Mouse (Mus musculus) c-Kit-negative CD71-positive TER-119-positive erythroid progenitor cells, embryonic 14.5 days (primary cell): Measurements from ENCODE around the gene Phf21a.

Source experiments
- DNase-seq: peaks from one replicate; pipeline ENCODE4 v3.0.0-alpha.2; 2013; ENCODE audit warnings: low read depth, low spot score

The Phf21a gene

DNA sequence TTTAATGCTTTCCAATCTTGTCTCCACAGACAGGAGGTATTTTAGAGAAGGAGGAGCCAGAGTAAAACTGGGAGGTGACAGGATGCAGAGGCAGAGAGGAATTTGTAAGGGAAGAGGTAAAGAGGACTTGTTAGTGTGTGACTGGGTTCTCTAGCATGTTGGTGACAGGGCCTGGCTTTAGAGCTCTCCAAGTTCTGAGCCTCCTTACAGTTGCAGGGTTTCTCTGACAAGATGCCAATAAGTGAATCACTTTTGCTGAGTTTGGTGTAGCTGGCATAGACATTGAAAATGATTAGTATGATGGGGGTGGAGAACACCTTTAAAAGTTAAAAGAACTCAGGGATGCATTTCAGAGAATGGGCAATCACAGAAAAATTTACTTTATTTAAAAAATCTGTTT is 138.8 kb downstream of the Phf21a start:
- no peak for DNase-seq

DNA sequence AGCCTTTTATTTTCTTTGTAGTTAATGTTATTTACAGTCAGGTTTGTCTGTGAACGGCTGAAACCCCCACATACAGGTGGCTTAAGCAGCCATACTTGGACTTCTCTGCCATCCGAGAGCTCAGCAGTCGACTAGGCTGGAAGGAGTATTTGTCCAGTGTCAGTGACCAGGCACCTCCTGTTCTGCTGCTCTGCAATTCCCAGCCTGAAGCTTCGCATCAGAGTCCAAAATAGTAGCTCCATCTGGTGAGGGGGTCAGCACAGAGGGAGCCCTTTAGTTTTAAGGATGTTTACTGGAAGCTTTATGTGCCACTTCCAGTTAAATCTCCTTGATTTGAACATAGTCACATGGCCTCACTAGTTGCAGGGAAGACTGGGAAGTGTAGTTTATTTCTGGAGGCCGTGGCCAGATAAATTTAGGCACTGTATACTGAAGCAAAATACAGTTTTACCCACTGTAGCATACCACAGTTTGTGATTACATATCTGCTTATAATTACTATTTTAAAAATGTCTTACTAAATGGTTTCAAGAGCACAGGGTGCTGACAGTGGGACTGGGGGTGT is 141.9 kb downstream of the Phf21a start:
- DNase-seq = no peak

DNA sequence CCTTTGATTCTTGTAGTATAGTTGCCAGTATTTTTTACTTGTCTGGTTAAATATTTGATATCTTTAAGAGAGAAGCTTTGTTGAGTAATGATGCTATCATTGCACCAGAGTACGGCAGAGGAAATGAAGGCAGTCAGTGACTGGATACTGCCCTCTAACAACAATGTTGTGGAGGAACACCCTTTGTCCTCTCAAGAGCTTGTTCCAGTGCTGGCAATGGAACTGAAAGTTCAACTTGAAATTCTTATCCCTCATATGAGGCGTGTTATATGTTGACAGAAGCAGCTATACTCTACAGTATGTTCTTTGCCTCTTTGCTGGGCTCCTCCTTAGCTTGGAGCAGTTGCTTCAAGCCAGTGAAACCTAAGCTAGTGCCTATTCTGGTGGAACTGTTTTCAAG is 147.4 kb downstream of the Phf21a start:
- DNase-seq = no peak

DNA sequence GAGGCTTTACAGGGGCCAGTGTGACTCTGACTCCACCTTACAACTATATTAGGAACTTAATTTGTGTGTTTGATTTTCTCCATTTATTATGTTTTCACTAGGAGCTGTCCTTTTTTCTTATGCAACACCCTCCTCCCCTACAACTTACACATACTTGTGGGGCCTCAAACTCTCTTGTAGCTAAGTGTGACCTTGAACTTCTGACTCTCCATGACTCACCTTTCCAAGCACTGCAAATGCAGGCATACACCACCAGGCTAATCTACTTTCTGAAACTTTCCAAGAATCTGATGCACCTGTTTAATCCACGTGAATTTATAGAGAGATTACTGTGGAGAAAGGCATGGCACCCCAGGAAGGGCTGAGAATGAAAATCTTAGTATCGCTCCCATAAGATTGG is 147.9 kb downstream of the Phf21a start:
- no peak for DNase-seq

DNA sequence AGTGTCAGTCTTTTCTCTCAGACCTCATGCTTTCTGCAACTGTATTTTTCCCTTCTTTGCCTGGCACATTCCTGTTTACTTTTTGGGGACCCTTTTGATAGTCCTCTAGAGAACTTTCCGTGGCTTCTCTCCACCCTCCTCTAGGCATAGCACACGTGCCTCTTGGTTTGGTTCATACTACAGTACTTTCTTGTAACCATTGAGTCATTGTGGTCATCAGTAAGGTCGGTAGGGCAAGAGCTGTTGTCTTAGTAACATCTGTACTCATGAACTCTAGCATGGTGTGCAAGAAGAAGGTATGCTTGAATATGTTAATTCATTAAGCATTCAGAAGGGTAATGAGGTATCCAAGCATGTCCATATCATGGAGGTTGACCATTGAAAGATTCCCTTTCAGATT is 148.4 kb downstream of the Phf21a start:
- DNase-seq = no peak

DNA sequence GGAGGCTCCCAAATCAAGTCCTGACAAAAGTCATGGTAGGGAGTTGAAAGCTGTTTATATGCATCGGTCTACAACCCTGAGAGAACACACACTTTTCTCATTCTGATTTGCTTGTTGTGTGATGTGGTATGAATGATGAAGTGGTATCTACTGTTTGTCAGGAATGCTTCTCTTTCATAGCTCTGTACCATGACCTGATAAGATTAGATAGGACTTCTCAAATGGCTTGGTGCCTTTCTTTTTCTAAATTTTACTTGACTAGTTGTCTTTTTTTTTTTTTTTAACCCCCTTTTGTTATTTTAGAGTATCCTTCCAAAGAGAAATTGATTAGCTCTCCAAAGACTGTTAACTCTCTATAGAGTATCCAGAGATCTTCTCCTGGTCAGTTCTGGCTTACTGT is 153.2 kb downstream of the Phf21a start:
- no peak for DNase-seq

DNA sequence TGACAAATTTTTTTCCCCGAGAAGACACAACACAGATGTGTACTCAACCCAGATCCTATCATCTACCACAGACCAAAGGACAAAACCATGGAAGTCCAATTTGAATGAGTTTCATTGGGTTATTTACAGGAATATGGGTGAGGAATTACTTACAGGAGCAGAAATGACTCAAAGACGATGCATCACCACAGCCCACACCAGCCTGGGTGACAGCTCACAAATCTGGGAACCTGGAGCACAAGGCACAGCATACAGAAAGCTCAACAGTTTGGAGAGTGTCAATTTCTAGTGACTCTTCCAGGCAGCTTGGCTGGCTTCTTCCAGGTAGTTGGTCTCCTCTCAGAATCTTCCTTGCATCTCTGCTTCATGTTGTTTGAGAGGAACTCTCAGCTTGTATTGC is 154.8 kb downstream of the Phf21a start:
- no peak for DNase-seq

DNA sequence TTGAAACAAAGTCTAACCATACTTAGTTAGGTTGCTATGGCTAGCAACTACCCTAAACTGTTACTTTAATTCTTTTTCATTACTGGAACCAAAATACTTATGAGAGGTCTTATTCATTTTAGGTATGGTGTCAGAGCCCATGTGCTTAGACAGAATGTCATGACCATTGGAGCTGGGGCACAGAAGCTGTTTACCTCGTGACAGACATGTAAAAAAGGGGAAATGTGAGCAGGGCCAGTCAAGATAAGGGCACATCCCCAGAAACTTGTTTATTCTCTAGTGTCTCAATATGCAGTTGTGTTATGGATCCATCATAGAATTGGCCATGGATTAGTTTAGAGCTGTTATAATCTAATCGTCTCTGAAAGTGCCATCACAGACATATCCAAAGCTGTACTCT is 157.6 kb downstream of the Phf21a start:
- DNase-seq = no peak

DNA sequence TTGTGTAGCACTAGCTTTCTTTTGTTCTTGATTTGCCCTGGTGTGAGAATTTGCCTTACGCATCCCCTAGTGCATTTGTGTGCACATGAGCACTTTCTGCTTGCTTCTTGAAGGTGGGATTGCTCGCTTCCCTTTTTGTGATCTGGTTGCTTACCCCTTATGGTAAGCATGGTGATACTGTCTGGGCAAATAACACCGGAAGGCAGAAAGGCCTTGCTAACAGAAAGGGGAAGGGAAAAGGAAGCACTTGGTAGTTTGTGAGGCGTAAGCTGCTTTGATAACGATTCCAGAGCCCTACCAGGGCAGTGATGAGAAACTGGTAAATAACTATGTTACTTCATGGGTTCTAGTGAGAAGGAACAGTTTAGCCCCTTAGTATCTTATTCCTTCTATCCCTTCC is 160.9 kb downstream of the Phf21a start:
- DNase-seq = no peak

DNA sequence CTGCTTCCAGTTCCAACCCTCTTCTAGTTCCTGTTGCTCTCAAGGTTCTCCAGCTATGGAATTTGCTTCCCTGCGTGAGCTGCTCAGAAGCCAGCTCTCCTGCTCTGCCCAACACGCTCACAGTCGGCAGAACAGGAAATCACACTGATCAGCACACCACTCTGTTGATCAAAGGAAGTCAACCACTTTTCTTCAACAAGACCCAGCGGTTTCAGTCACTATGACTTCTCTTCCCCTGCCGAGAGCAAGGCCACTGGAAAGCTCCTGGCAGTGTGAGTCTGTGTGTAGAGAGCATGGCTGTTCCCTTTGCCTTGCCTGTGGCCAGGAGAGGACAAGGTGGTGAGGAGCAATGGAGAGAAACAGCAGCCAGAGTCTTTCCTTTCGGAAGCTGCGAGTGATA is 163.2 kb downstream of the Phf21a start:
- DNase-seq = no peak

DNA sequence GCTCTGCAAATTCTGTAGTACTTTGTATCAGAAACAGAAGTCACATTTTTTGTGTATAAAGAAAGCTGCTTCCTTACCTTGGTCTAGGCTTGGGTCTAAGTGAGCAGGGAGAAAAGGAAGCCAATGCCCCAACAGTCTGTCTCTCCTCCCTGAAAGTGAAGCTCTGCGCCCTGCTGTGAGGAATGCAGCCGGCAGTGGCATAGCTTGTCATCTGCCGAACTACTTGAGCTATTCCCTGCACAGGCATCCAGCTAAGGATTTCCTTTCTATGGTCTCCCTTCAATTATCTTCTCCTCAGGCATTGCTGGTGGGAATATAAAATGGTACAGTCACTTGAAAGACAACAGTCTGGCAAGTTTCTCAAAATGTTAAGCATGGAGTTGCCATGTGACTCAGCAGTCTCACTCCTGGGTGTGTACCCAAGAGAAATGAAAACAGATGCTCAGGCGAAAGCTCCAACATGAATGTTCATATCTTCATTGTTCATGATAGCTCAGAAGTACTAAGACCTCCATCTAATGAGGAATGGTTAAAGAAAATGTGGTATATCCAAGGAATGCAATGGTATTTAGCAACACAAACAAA is 164.5 kb downstream of the Phf21a start:
- DNase-seq = no peak

DNA sequence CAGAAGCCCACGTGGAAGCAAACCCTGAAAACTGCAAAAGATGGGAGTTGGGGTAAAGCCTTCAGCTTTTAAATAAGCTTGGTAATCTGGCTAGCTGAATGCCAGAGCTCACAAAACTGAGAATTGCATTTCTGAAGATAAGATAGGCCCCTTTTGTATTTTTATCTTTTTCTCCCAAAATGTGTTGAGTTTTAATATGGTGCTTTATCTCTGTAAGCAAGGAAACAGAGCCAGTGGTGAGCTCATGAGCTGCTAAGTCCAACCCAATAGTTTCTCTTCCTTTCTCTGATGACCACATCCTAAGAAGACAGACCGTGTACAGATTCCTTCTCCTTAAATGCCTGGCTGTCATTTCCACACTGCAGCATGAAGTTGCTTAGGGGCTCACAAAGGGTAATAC is 167.0 kb downstream of the Phf21a start:
- no peak for DNase-seq

DNA sequence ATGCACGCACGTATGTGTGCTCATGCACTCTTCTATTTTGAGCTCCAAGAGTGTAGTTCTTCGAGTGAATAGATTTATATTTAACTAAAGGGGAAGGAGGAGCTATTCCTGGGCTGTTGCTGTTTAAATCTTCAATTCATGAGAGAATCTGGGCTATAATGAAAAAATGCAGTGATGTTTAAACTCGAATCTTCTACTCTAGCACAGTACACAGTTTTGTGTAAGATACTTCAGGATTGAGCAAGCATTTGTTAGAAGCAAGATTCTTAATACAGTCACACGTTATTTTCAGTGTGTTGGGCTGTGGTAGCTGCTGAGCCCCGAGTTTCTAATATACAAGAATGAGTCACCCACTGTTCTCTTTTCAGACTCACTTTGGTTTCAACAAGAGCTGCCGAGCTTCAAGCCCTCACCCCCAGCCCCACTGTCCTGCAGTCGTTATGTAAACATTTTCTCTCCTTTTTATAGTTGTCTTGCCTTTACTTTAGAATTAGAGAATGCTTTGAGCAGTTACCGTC is 173.2 kb downstream of the Phf21a start:
- no peak for DNase-seq

DNA sequence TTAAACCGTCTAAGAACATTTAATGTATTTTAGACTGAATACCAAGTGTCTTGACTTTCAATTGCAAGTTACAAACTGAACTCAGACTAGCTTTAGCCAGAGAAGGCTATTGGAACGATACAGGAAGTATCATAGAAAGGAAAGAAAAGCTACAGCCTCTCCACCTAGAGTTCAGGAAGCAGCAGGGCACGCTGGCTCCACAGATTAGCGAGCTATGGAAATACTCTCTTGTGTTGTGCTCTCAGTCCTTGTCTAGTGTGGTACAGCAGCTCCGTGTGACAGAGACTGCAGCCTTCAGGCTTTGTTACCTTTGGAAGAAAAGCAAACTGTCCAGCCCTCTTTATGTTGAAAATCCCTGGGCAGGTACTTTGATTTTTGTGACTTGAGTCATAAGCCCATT is 176.3 kb downstream of the Phf21a start:
- DNase-seq = no peak

DNA sequence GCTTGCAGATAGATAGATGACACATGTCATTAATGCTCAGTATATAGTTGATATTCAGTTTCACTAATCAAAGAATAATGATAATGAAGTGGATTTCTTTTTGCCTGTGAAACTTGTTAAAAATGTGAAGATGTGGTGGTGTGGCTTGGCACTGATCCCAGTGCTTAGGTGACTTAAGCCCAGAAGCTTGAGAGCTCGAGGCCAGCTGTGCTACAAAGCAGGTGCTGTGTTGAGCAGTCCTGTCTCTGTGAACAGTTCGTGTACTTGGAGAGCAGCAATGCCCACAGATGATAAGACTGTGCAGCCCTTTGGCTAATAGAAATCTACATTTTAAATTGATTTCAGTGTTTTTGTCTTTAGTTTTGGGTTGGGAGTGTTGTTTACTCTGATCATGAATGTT is 179.6 kb downstream of the Phf21a start:
- DNase-seq = no peak

DNA sequence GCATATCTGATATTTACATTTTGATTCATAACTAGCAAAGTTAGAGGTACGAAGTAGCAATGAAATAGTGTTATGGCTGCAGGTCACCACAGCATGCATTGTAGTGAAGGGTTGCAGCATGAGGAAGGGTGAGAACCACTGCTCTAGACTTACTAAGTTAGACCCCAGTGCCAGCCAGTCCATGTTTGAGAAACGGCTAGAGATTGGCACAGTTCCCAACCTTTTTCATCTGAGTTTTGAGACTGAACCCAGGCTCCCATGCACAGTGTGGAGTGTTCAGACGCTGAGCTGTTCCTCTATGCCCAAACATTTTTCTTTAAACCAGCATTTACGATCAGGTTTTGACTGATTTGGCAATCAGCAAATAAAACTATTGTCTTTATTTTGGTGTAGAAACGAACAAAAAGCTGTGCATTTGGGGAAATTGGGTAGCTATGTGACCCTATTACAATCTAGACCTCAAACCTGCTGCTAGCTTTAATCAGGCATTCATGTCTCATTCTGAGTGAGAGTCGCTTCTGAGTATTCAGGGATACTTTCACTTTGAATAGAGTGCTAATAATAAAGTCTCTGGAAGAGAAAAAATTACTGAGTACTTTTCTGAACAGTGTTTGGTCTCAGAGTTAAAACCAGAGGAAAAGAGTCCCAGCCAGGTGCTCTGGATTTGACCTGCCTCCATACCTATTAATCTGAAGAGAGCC is 180.3 kb downstream of the Phf21a start:
- DNase-seq = no peak

DNA sequence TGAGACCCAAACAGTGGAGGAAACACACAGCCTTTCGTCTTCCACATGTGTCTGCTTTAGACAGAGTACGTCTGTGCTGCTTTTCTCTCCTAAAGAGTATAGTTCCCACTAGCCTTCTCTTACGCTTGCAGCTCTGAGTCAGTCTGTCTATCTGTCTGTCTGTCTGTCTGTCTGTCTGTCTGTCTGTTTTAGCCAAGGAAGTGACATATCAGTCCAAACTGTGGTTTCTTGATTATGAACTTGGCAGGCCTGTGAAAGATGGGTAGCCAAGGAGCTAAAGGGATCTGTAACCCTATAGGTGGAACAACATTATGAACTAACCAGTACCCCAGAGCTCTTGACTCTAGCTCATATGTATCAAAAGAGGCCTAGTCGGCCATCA is 180.9 kb downstream of the Phf21a start:
- no peak for DNase-seq

DNA sequence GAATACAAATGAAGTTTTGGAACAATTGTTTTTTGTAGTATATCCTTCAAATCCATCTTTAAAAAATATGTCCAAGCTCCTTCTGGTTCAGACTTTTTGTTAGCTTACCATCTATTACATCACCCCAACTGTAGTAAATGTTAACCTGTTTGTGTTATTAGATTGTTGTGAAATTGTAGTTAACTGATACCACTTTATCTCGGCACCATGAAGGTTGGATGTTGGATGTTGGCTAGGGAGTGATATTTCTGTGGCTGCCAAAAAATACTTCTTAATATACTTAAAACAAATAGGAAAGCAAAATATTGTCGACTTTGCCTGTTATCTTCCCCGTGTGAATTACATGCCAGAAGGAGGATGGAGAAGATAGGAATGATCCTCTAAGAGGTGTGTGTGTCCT is 184.9 kb downstream of the Phf21a start:
- DNase-seq = no peak

DNA sequence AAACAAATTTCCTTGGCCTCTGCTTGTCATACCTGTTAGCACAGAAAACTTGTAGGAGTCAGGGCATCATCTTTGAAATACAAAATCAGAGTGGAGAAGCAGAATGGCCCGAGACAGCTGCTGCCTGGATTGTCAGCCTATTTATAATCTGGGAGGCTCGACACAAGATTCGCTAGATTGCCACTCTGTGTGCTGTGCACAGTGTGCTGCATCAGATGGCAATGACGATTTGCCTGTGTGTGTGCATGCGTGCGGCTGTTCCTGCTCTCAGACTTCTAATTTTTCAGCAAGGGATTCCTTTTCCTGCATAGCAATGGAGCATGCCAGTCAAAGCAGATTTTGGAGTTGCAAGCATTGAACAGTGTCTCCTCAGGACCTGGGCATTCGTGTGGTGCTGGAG is 185.7 kb downstream of the Phf21a start:
- no peak for DNase-seq

DNA sequence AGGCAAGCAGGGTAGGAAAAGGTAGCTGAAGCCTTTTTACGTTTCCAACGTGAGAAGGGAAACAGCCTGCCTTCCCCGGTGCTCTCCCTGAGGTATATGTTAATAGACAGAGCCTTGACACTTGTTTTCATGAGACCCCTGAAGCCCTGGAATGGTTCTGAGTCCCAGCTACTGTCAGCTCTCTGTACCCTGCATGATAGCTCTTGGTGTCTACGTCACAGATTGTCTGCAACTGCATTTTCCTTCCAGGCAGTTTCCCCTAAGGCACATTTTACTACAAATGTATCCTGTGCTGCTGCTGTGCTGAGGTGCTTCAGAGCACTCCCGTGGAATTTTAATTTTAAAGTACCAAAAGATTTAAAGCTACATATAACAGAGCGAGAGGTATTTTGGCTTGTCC is 186.5 kb downstream of the Phf21a start:
- no peak for DNase-seq

DNA sequence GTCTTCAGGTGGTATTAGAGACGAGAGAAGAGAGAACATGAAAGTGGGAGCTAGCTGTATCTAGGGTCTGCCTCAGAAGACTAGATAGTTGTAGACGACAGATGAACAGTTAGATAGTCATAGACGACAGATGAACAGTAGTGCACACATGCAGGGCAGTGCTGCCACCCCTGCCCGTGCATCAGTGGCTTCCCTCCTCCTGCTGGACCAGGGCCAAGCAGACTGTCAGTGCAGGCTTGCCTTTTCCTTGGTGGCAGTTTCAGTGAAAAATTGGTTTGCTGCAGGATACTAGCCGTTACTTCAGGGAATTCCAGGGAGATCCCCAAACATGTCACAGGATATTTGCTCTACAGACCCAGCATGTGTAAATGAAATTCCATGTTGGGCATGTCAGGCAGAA is 192.7 kb downstream of the Phf21a start:
- DNase-seq = no peak

DNA sequence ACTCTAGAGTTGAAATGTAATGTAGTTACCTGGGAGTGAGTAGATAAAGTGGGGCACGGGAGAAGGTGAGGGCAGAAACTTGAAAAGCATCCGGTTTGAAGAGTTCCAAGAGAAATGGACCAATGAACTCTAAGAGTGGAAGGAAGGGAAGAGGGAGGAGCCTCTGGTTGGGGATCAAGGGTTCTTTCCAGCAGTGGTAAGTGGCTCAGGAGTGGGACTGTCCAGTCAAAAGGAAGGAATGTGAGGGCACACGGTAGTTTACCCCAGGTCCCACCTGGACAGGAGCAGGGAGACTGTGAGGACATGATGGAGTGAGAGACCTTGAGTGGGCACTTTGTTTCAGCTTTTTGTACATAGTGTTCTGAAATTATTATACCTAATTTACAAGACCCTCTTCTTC is 196.4 kb downstream of the Phf21a start:
- DNase-seq = no peak

DNA sequence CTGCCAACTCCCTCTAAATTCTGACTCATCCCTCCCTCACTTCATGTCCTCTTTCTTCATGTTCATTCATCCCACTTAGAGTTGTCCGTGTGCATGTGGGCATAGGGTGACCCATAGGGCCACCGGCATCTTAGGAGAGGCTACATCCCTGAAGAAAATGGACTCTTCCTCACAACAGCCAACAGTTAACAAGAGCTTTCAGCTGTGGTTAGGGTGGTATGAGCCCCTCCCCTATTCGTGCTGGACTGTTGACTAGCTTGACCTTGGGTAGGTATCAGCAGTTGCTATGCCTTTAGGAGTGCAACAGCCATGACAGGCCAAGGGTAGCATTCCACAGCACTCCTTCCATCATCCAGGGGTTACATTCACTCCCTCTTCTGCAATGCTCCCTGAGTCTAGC is 198.6 kb downstream of the Phf21a start:
- DNase-seq = no peak
